Mouse (Mus musculus) kidney, postnatal 36 days (tissue): ENCODE data around the gene Fhl2.
"Not testable (repeated sequence)": the region's sequence is repeated elsewhere in the genome, so short reads cannot be mapped to it uniquely, and the experiment has no call there.

Experiments
- DNase-seq, 2 experiments: peaks; one replicate each; pipeline ENCODE4 v3.0.0; 2021 to 2022; ENCODE audit warnings: mixed read lengths in 2 of 2

Fhl2 gene

GRCm38 (mm10) chr1:43145388-43145787 is 51.4 kb downstream of the Fhl2 start:
- DNase-seq = no peak

GRCm38 (mm10) chr1:43144338-43144906 is 52.4 kb downstream of the Fhl2 start:
- DNase-seq = no peak

- no peak for DNase-seq
Observed at GRCm38 (mm10) chr1:43143791-43144190, 53.0 kb downstream of the Fhl2 start.

- DNase-seq = peak in 1 of 2 experiments; percentile 63
Observed at GRCm38 (mm10) chr1:43143284-43143683, 53.5 kb downstream of the Fhl2 start.

- DNase-seq = no peak
Observed at GRCm38 (mm10) chr1:43142849-43143248, 53.9 kb downstream of the Fhl2 start.

- DNase-seq = no peak
Observed at GRCm38 (mm10) chr1:43141555-43141961, 55.2 kb downstream of the Fhl2 start.

- peak; percentile 85 to 91 for DNase-seq
Observed at GRCm38 (mm10) chr1:43139587-43140266, 57.1 kb downstream of the Fhl2 start.

- no peak for DNase-seq
Observed at GRCm38 (mm10) chr1:43138268-43138812, 58.4 kb downstream of the Fhl2 start.

GRCm38 (mm10) chr1:43137334-43137733 is 59.5 kb downstream of the Fhl2 start:
- no peak for DNase-seq

GRCm38 (mm10) chr1:43136488-43137029 is 60.2 kb downstream of the Fhl2 start:
- not testable (repeated sequence) for DNase-seq

- DNase-seq = no peak
Observed at GRCm38 (mm10) chr1:43131591-43131990, 65.2 kb downstream of the Fhl2 start.

- no peak for DNase-seq
Observed at GRCm38 (mm10) chr1:43130219-43130981, 66.4 kb downstream of the Fhl2 start.

- DNase-seq = no peak
Observed at GRCm38 (mm10) chr1:43127820-43128610, 68.8 kb downstream of the Fhl2 start.

- DNase-seq = no peak
Observed at GRCm38 (mm10) chr1:43127196-43127595, 69.6 kb downstream of the Fhl2 start.

- DNase-seq = no peak
Observed at GRCm38 (mm10) chr1:43124726-43125125, 72.1 kb downstream of the Fhl2 start.

- no peak for DNase-seq
Observed at GRCm38 (mm10) chr1:43122616-43123015, 74.2 kb downstream of the Fhl2 start.

GRCm38 (mm10) chr1:43120950-43121349 is 75.8 kb downstream of the Fhl2 start:
- no peak for DNase-seq

- DNase-seq = peak; percentile 78 to 83
Observed at GRCm38 (mm10) chr1:43117435-43117834, 79.3 kb downstream of the Fhl2 start.

GRCm38 (mm10) chr1:43112882-43113281 is 83.9 kb downstream of the Fhl2 start:
- peak; percentile 74 to 85 for DNase-seq

GRCm38 (mm10) chr1:43110556-43110955 is 86.2 kb downstream of the Fhl2 start:
- peak; percentile 46 to 87 for DNase-seq

- no peak for DNase-seq
Observed at GRCm38 (mm10) chr1:43108729-43109128, 88.1 kb downstream of the Fhl2 start.
